Mouse (Mus musculus): ENCODE data around the gene 4930519G04Rik. TPM values are rescaled to one million over a fixed set of nuclear protein-coding genes. Genes with fewer than 3 reads are reported as not detected.

The 4930519G04Rik gene
- polyA plus RNA-seq, 1 experiment from 2014 or later: 0.08 TPM

DNA sequence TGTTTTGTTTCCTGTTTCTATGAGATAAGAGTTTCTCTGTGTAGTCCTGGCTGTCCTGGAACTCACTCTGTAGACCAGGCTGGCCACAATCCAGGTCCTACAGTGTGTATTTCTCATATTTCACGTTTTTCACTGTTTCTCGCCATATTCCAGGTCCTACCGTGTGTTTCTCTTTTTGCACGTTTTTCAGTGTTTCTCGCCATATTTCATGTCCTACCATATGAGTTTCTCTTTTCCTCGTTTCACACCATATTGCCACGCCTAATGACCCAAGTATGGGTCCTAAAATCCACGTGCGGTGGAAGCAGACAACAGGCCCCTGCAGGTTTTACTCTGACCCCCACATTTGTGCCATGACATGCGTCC, 68.9 kb downstream of the 4930519G04Rik start:
- WGBS: 66% methylated on average over 10 of the region's 10 CpGs
- Histone ChIP-seq H3K9ac (ENCODE audit: low read length) (no peak overlapping the region), H3K9me3 (ENCODE audit: control insufficient read depth, low read length) (peaks cover 3% of the 10 kb centered on the region; the same call in 1 of the 2 replicates), H3K27me3 (replicated peaks; ENCODE audit: control insufficient read depth, insufficient read depth, low read length) (no peaks in the 10 kb centered on the region), H3K36me3 (ENCODE audit: control insufficient read depth, insufficient read depth, low read length) (no peaks in the 10 kb centered on the region), H3K4me3 (ENCODE audit: low read depth, low read length) (no peak overlapping the region), H3K4me2 (ENCODE audit: low read length) (no peak overlapping the region; the same call in 1 of the 2 replicates), H3K4me1 (replicated peaks; ENCODE audit: control insufficient read depth, insufficient read depth, low read length) (peaks cover 8% of the 10 kb centered on the region; the same call in 1 of the 2 replicates), H3K27ac (ENCODE audit: low read depth) (no peak overlapping the region)
- DNase-seq (ENCODE audit: low spot score) (no peak), ATAC-seq (replicated peaks; ENCODE audit: low FRiP score, low TSS enrichment, low read depth) (no peak)

DNA sequence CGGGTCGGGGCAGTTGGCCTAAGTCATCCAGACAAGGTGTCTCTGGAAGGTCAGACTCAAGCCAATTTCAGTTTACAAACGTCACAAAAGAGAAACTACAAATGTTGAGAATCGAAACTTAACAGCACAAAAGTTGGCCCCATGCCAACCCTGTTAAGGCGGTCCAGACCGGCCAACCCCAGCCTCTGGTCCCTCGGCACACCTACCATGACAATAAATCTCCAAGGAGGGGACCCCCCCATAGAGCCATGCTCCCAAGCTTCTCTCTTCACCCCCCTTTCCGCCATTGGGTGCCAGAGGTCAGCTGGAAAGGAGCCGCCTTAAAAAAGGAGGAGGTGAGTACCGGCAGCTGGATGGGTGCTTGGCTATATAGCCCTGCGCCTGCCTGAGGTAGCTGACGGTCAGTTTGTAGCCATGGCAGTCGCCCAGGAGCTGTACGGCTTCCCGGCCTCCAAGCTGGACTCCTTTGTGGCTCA, 69.6 kb downstream of the 4930519G04Rik start, which contains the start of gene Oasl1:
Gene Oasl1 (plus strand): TSS at position 243 of the 476 bp plus-strand sequence.
- H3K4me1 ChIP-seq (replicated peaks; ENCODE audit: control insufficient read depth, insufficient read depth, low read length): peaks cover 8% of the 10 kb centered on the region; the same call in 1 of the 2 replicates
- H3K27ac ChIP-seq (ENCODE audit: low read depth): no peak within 1 kb of the TSS; the same call in 1 of the 2 replicates
- no peaks in the 10 kb centered on the region for H3K27me3 ChIP-seq (replicated peaks; ENCODE audit: control insufficient read depth, insufficient read depth, low read length)
- ATAC-seq (replicated peaks; ENCODE audit: low FRiP score, low TSS enrichment, low read depth) (peak; percentile 58; the same call in 1 of the 2 replicates), DNase-seq (ENCODE audit: low spot score) (peak; percentile 85)
- 16% methylated on average over 15 of the region's 15 CpGs for WGBS
- peak within 1 kb of the TSS; percentile 35 for H3K4me3 ChIP-seq (ENCODE audit: low read depth, low read length)
- H3K4me2 ChIP-seq (ENCODE audit: low read length): peak within 1 kb of the TSS; percentile 61
- no peaks in the 10 kb centered on the region for H3K36me3 ChIP-seq (ENCODE audit: control insufficient read depth, insufficient read depth, low read length)
- peak within 1 kb of the TSS; percentile 39 for H3K9ac ChIP-seq (ENCODE audit: low read length)
- peaks cover 3% of the 10 kb centered on the region; the same call in 1 of the 2 replicates for H3K9me3 ChIP-seq (ENCODE audit: control insufficient read depth, low read length)

DNA sequence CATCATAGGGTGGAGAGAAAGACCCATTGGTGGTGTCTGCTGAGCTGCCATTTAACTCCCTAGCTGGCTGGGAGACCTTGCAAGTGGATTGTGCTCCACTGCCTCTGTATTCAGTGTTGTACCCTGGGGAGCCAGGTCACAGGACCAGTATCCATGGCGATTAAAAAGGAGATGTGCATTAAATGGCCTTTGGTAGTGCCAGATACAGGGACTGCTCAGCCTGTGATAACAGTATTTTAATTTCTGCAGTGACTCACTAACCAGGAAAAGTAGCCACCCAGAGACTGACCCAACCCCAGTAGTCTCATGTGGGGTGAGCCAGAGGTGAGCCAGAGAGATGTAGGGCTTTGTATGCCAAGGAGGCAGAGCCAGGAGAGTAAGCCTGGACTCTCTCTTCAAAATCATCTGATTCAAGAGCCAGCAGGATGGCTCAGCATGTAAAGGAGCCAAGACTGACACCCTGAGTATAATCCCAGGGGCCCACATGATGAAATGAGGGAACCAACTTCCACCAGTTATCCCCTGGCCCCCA, 72.8 kb downstream of the 4930519G04Rik start:
- WGBS: 75% methylated on average over 1 of the region's 1 CpGs
- no peak for ATAC-seq (replicated peaks; ENCODE audit: low FRiP score, low TSS enrichment, low read depth)
- Histone ChIP-seq H3K36me3 (ENCODE audit: control insufficient read depth, insufficient read depth, low read length) (no peaks in the 10 kb centered on the region), H3K4me1 (replicated peaks; ENCODE audit: control insufficient read depth, insufficient read depth, low read length) (peaks cover 8% of the 10 kb centered on the region; the same call in 1 of the 2 replicates), H3K4me3 (ENCODE audit: low read depth, low read length) (no peak overlapping the region), H3K9me3 (ENCODE audit: control insufficient read depth, low read length) (peaks cover 3% of the 10 kb centered on the region; the same call in 1 of the 2 replicates), H3K27me3 (replicated peaks; ENCODE audit: control insufficient read depth, insufficient read depth, low read length) (no peaks in the 10 kb centered on the region), H3K4me2 (ENCODE audit: low read length) (no peak overlapping the region), H3K27ac (ENCODE audit: low read depth) (no peak overlapping the region), H3K9ac (ENCODE audit: low read length) (no peak overlapping the region)
- DNase-seq (ENCODE audit: low spot score): no peak

DNA sequence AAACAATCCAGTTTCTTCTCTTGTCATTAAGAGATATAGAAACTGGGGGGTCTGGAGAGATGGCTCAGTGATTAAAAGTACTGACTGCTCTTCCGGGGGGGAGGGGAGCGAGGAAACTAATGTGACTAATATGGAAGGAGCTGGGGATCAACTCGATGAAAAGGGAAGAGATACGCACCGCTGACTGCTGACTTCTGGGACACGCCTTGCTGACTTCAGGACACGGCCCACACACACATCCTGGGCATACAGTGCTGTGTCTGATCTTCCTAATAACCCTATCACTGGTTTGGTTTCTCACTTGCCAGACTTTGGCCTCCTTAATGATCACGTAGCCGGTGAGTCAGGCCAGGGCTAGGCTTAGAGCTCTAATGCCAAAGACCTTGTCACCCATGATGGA, 73.3 kb downstream of the 4930519G04Rik start:
- Histone ChIP-seq H3K4me2 (ENCODE audit: low read length) (no peak overlapping the region), H3K9ac (ENCODE audit: low read length) (no peak overlapping the region), H3K9me3 (ENCODE audit: control insufficient read depth, low read length) (peaks cover 3% of the 10 kb centered on the region; the same call in 1 of the 2 replicates), H3K36me3 (ENCODE audit: control insufficient read depth, insufficient read depth, low read length) (no peaks in the 10 kb centered on the region), H3K4me3 (ENCODE audit: low read depth, low read length) (no peak overlapping the region), H3K27me3 (replicated peaks; ENCODE audit: control insufficient read depth, insufficient read depth, low read length) (no peaks in the 10 kb centered on the region), H3K27ac (ENCODE audit: low read depth) (no peak overlapping the region), H3K4me1 (replicated peaks; ENCODE audit: control insufficient read depth, insufficient read depth, low read length) (peaks cover 8% of the 10 kb centered on the region; the same call in 1 of the 2 replicates)
- 82% methylated on average over 9 of the region's 9 CpGs for WGBS
- DNase-seq (ENCODE audit: low spot score) (no peak), ATAC-seq (replicated peaks; ENCODE audit: low FRiP score, low TSS enrichment, low read depth) (no peak)

DNA sequence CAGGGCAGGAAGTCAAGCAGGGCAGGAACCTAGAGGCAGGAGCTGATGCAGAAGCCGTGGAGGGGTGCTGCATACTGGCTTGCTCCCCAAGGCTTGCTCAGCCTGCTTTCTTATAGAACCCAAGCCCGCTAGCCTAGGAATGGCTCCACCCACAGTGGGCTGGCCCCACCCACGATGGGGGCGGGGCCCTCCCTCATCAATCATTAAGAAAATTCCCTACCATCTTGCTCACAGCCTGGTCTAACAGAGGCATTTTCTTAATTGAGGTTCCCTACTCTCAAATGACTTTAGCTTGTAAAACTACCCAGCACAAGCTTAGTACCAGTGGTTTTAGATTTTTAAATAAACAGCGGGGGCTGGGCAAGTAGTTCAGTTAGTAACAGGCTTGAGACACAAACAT, 78.2 kb downstream of the 4930519G04Rik start:
- DNase-seq (ENCODE audit: low spot score): no peak
- Histone ChIP-seq H3K36me3 (ENCODE audit: control insufficient read depth, insufficient read depth, low read length) (no peaks in the 10 kb centered on the region), H3K4me2 (ENCODE audit: low read length) (no peak overlapping the region), H3K9ac (ENCODE audit: low read length) (no peak overlapping the region), H3K4me3 (ENCODE audit: low read depth, low read length) (no peak overlapping the region), H3K27me3 (replicated peaks; ENCODE audit: control insufficient read depth, insufficient read depth, low read length) (no peaks in the 10 kb centered on the region), H3K9me3 (ENCODE audit: control insufficient read depth, low read length) (no peaks in the 10 kb centered on the region), H3K27ac (ENCODE audit: low read depth) (no peak overlapping the region), H3K4me1 (replicated peaks; ENCODE audit: control insufficient read depth, insufficient read depth, low read length) (no peaks in the 10 kb centered on the region)
- ATAC-seq (replicated peaks; ENCODE audit: low FRiP score, low TSS enrichment, low read depth): no peak
- 53% methylated on average over 5 of the region's 5 CpGs for WGBS

DNA sequence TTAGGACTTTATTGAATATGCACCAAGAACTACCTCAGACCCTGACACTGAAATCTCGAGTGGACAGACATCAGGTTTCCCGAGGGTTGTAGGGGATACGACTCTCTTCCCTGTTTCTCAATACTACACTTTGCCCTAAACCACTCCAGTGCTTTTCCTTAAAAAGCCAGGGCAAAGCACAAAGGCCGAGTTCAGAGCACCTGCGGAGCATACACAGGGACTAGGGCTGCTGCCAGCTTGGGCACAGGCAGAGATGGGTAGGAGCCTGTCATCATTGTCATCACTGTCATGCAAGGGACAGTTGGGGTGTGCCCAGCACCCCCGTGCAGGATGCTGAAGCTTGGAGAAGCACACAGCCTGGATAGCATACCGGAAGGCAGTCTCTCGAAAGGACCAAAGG, 79.7 kb downstream of the 4930519G04Rik start:
- WGBS: 82% methylated on average over 8 of the region's 8 CpGs
- no peak overlapping the region for H3K4me2 ChIP-seq (ENCODE audit: low read length)
- H3K36me3 ChIP-seq (ENCODE audit: control insufficient read depth, insufficient read depth, low read length): no peaks in the 10 kb centered on the region
- H3K9me3 ChIP-seq (ENCODE audit: control insufficient read depth, low read length): no peaks in the 10 kb centered on the region
- DNase-seq (ENCODE audit: low spot score) (no peak), ATAC-seq (replicated peaks; ENCODE audit: low FRiP score, low TSS enrichment, low read depth) (no peak)
- H3K27ac ChIP-seq (ENCODE audit: low read depth): no peak overlapping the region
- H3K4me3 ChIP-seq (ENCODE audit: low read depth, low read length): no peak overlapping the region
- H3K27me3 ChIP-seq (replicated peaks; ENCODE audit: control insufficient read depth, insufficient read depth, low read length): no peaks in the 10 kb centered on the region
- H3K9ac ChIP-seq (ENCODE audit: low read length): no peak overlapping the region
- H3K4me1 ChIP-seq (replicated peaks; ENCODE audit: control insufficient read depth, insufficient read depth, low read length): no peaks in the 10 kb centered on the region

Small RNA genes lying within 50 kb of the gene (microRNA-seq; reads per million reads assigned to microRNA genes)
- gene Mir6240: 6.2 reads per million, percentile 35 among the genes with 10 or more reads in this experiment

Other genes with a start within 250 kb of the 4930519G04Rik start
- 0.59 and 0.83 TPM in 2 replicates for gene Trpv4, start 195.2 kb upstream of the 4930519G04Rik start, polyA plus RNA-seq (2014; fragmentation: Nextera tagmentation; extraction: Ambion mirVana)
- 74.7 and 77.0 TPM in 2 replicates for gene Gltp, start 162.7 kb upstream of the 4930519G04Rik start, polyA plus RNA-seq (2014; fragmentation: Nextera tagmentation; extraction: Ambion mirVana)
- 9.0 and 11.7 TPM in 2 replicates for gene Tchp, start 145.9 kb upstream of the 4930519G04Rik start, polyA plus RNA-seq (2014; fragmentation: Nextera tagmentation; extraction: Ambion mirVana)
- gene Ankrd13a, start 79.0 kb upstream of the 4930519G04Rik start, polyA plus RNA-seq (2014; fragmentation: Nextera tagmentation; extraction: Ambion mirVana): 50.1 and 65.4 TPM in 2 replicates
- gene Git2, start 78.1 kb upstream of the 4930519G04Rik start, polyA plus RNA-seq (2014; fragmentation: Nextera tagmentation; extraction: Ambion mirVana): 35.6 and 37.2 TPM in 2 replicates
- 94.3 and 103 TPM in 2 replicates for gene 1500011B03Rik, start 30.2 kb upstream of the 4930519G04Rik start, polyA plus RNA-seq (2014; fragmentation: Nextera tagmentation; extraction: Ambion mirVana)
- gene Gm9936, start 5.0 kb downstream of the 4930519G04Rik start, polyA plus RNA-seq (2014; fragmentation: Nextera tagmentation; extraction: Ambion mirVana): 0.13 and 0.38 TPM in 2 replicates
- gene Oasl2, start 43.3 kb downstream of the 4930519G04Rik start, polyA plus RNA-seq (2014; fragmentation: Nextera tagmentation; extraction: Ambion mirVana): 5.1 and 8.3 TPM in 2 replicates
- gene Oasl1, start 69.6 kb downstream of the 4930519G04Rik start, polyA plus RNA-seq (2014; fragmentation: Nextera tagmentation; extraction: Ambion mirVana): 1.7 and 2.3 TPM in 2 replicates
- gene 2210016L21Rik, start 88.5 kb downstream of the 4930519G04Rik start, polyA plus RNA-seq (2014; fragmentation: Nextera tagmentation; extraction: Ambion mirVana): 45.2 and 57.7 TPM in 2 replicates
- gene Hnf1a, start 117.4 kb downstream of the 4930519G04Rik start, polyA plus RNA-seq (2014; fragmentation: Nextera tagmentation; extraction: Ambion mirVana): 8.4 and 10.0 TPM in 2 replicates
- gene Sppl3, start 157.5 kb downstream of the 4930519G04Rik start, polyA plus RNA-seq (2014; fragmentation: Nextera tagmentation; extraction: Ambion mirVana): 21.1 and 21.5 TPM in 2 replicates
- gene Gm10401, start 244.6 kb downstream of the 4930519G04Rik start, polyA plus RNA-seq (2014; fragmentation: Nextera tagmentation; extraction: Ambion mirVana): 42.4 and 46.5 TPM in 2 replicates